Mouse (Mus musculus) megakaryocyte-erythroid progenitor cell, adult 5 weeks (primary cell): Measurements from ENCODE around the gene Mdp1. TPM values are rescaled to one million over a fixed set of nuclear protein-coding genes. Genes with fewer than 3 reads are reported as not detected.

Source experiments
- polyA plus RNA-seq: library from polyadenylated mRNA; stranded (reverse); fragments of >175 nt; gene quantifications from 2 replicates; pipeline ENCODE4 v1.2.3, GENCODE M21; 2012

Mdp1 gene
- polyA plus RNA-seq, result 13.6 and 17.8 TPM in 2 replicates

DNA sequence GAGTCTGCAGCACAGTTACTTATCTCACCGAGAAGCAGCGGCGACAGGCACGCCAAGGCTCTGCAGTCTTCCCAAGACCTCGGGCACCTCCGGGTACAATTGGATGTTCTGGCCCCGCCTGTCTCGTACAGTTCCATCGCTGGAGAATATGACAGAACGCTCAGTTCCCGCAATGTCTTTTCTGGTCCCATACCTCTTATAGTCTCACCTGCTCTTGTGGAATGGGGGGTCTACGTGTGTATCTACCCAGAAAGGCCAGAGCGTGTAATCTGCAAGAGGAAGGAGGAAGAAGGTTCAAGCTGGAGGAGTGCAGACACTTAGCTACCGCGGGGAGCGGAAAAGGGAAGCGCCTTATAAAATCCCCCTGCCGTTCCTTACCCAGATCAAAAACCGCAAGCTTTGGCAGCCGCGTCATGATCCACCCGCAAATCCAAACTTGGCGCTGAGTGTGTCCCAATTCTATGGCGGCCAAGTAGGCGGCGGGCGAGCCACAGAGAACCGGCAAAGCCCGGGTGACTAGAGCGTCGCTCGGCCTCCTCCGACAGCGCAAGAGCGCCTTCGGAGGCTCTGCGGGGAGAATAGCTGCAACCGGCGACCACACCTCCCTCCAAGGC lies at the start of gene Mdp1:
TSS of gene Mdp1 (minus strand) at position 549 of the 614 bp plus-strand sequence.

DNA sequence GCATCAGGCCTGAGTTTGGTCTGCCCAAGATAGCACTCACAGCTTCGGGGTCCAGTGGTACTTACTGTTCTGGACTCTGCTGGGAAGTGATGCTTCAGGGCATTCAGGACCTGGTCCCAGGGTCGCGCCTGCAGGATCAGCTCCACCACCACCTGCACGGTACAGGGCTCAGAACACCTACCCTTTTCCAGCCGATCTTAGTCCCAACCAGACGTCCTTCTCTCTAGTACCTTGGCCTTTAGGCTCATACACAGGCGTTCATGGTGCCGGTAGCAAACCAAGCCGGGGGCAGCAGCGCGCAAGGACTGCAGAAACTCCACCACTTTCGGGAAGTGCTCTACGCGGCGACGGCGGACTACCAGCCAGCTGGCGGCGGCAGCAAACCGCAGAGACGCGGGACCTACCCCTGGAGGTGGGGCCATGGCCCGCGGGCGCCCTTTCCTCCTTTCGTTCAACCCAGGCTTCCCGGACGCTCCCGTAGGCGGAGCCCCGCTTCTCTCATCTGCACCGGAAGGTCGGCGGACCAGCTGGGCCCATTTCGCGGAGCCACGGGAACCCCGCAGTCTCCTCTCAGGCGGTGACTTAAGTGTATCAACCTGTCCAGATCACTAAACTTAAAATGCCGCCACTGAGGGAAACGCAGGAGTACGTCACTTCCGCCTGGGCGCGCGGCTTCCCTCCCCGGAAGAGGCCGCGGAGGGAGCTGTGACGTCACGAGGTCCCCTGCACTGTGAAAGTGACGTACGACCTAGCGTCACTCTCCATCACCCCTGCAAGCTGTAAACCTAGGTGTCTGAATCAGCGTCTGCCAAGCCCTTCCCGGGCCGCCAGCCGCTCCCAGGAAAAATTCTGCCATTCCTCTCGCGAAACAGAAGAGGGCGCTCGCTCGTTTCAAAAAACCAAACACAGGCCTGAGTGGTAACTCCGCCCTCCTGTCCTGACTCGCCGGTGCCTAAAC lies 21.1 kb upstream of the Mdp1 start, which contains the start of gene Tinf2:
TSS of gene Tinf2 (minus strand) at position 661 of the 958 bp plus-strand sequence.

DNA sequence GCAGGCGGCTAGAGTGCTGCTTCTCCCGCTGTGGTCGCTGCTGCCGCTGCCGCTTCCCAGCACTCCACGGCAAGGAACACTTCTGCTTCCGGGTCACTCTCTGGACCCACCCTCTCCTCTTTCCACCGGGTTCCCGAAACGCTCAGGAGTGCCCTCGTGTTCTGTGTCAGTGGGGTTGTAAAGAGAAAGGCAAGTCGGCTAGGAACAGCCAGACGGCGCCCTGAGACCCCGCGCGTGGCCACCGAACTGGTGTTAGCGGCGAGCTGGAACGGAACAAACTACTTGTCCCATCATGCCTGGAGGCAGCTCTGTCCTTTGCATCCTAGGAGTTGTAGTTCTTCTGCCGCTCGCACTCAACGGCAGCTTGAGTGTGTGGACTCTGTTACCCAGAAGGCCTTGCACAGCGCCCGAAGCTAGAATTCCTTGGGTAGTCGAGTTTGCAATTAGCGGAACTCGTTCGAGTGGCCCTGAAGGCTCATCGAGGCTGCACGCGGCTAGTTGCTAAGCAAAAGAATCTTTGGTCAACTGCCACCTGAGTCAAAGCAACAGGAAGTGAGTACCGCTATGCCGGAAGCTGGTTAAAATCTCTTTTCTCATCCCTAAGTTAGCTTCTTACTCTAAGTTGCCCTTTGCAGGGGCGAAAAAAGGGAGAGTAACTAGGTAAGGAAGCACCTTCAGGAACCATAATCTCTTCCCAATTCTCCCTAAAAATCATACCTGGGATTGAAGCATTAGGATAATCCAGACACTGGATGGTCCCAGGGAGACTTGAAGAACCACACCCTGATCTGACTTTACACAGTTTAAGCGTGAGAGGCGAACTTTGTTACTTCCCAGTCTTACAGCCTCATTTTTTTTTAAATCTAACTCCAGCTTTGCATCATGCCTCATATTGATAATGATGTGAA lies 11.8 kb upstream of the Mdp1 start, which contains the start of the genes Gmpr2 and Nedd8:
TSS of gene Gmpr2 (plus strand) at position 109 of the 908 bp plus-strand sequence.
TSS of gene Nedd8 (minus strand) at position 292 of the 908 bp plus-strand sequence.

DNA sequence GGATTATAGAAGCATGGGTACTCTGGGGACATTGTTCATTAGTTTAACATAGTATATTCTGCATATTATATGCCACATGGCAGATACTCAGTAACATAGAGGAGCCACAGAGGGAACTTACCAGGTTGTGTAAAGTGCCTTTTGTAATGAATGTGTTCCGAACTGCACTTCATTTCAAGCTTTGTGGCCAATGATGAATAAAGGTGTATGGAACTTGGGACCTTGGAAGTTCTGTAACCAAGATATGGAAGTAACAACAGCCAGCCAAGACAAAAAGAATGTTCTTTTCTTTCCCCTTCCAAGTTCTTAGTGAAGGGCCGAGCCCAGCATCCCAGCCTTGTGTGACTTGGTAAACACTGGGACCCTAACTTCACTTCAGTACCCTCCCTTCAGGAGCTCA lies 10.4 kb downstream of the Mdp1 start, which contains the start of gene Tssk4:
TSS of gene Tssk4 (plus strand) at position 301 of the 400 bp plus-strand sequence.

DNA sequence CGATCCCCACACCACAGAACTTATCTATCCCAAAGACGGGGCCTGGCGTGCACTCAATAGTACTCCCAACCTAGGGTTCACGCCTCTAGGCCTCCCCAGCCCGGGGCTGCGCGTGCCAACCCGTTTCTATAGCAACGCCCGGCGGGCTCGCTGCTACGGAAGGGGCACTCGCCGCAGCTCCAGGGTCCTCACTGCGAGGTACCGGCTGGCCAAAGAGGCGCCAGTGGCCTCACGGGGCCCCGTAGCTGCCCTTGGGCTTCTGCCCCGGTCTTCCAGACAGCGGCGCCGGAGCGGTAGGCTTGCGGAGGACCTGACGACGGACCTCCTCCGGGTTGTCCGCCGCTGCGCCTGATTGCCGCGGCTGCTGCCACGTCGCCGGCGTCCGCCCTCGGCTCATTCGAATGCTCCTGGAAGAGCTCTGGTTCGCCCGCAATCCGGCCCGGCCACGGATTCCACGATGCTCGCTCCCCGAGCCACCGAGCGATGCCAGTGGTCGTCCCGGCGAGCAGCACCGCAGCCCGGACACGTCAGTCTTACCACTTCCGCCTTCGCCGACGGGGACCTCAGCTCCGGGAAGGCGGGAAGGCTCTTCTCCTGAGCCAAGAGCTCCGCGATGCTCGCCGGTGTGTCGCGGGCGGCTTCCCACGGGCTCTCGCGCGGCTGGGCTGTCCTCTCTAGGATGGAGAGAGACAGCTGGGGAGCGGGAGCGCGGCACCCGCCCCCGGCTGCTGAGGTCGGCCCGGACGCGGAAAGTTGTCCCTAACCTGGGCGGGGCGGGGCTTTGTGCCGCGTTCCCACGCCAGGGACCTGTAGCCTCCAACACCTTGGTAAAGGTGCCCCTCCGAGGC lies 17.0 kb downstream of the Mdp1 start, which contains the start of gene Tm9sf1:
TSS of gene Tm9sf1 (minus strand) at position 747 of the 848 bp plus-strand sequence.

DNA sequence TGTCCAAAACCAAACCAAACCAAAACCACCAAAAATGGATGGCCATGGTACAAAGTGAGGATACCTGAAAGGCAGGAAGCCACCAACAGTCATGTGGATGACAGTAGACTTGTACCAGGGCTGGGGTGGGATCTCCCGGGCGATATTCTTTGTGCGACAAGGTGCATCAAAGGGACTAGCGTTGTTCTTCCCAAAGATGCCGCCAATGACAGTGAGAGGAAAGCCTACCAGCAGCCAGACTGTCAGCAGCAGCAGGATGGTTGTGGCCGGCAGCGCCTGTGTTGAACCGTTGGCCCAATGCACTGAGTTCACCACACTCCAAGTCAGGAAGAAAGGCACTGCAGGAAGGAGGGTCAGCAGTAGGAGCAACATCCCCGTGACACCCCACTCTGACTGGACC lies 22.5 kb downstream of the Mdp1 start, which contains the start of gene Gm49378:
TSS of gene Gm49378 (minus strand) at position 101 of the 400 bp plus-strand sequence.

DNA sequence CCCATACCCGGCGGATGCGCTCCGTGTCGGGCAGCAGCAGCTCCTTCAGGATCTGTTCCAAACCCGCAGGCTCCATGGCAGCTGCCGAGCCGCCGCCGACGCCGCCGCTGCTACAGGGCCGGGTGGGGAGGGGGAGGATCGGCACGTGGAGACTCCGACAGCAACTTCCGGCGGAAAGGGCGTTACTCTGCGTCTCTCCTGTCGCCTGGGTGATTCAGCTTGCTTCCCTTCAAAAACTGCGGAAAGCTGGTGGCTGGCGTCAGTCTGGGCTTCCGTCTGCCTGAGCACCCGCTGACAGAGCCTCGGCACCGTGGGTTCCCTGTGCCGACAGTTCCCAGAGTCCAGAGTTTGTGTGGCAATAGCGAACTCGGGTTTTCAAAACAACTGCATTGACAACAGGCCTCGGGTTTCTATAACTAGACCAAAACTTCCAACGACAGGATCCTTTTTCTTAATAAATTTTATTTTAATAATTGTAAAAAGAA lies 24.7 kb downstream of the Mdp1 start, which contains the start of gene Ipo4:
TSS of gene Ipo4 (minus strand) at position 435 of the 485 bp plus-strand sequence.

DNA sequence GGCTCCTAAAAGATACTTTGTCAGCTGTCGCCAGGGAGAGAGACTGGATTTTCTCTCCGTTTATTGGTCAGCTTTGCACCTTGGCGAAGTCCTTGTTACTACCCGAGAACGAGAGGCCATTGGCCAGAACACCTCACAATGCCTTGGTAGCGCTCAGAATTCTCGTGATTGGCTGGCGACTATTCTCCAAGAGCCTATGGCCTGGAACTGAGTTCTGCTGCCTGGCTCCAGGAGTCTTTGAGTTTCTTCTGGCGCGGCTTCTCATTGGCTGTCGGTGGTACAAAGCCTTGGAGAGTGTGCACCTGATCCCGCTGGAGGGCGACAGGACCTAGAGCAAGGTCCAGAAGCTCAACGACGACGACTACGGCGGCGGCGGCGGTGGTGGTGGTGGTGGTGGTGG lies 42.5 kb downstream of the Mdp1 start, which contains the start of gene Rec8:
TSS of gene Rec8 (plus strand) at position 216 of the 400 bp plus-strand sequence.

Other genes with a start within 250 kb of the Mdp1 start
- 104 TPM in 2 replicates for gene Dhrs4, start 181.8 kb downstream of the Mdp1 start, polyA plus RNA-seq
- 4.3 and 4.5 TPM in 2 replicates for gene Carmil3, start 169.9 kb downstream of the Mdp1 start, polyA plus RNA-seq
- gene Cpne6, start 150.1 kb downstream of the Mdp1 start, polyA plus RNA-seq, result not detected in 2 replicates
- not detected in 2 replicates for gene Nrl, start 135.5 kb downstream of the Mdp1 start, polyA plus RNA-seq
- gene Pck2, start 120.2 kb downstream of the Mdp1 start, polyA plus RNA-seq, result 86.4 and 95.5 TPM in 2 replicates
- 55.9 and 75.4 TPM in 2 replicates for gene Dcaf11, start 100.5 kb downstream of the Mdp1 start, polyA plus RNA-seq
- gene A730061H03Rik, start 100.1 kb downstream of the Mdp1 start, polyA plus RNA-seq, result 0.47 and 0.96 TPM in 2 replicates
- 0.60 and 1.2 TPM in 2 replicates for gene Fitm1, start 84.9 kb downstream of the Mdp1 start, polyA plus RNA-seq
- 244 and 281 TPM in 2 replicates for gene Psme1, start 82.4 kb downstream of the Mdp1 start, polyA plus RNA-seq
- gene Emc9, start 75.2 kb downstream of the Mdp1 start, polyA plus RNA-seq, result 8.4 and 8.5 TPM in 2 replicates
- gene Psme2, start 69.4 kb downstream of the Mdp1 start, polyA plus RNA-seq, result 82.1 TPM in 2 replicates
- 31.2 and 32.0 TPM in 2 replicates for gene Rnf31, start 68.8 kb downstream of the Mdp1 start, polyA plus RNA-seq
- gene Irf9, start 56.9 kb downstream of the Mdp1 start, polyA plus RNA-seq, result 88.9 and 109 TPM in 2 replicates
- 18.2 and 29.4 TPM in 2 replicates for gene Rec8, start 42.5 kb downstream of the Mdp1 start, polyA plus RNA-seq
- gene Ipo4, start 24.6 kb downstream of the Mdp1 start, polyA plus RNA-seq, result 62.9 and 90.9 TPM in 2 replicates
- 1.4 and 1.5 TPM in 2 replicates for gene Gm49378, start 22.6 kb downstream of the Mdp1 start, polyA plus RNA-seq
- 19.0 and 19.4 TPM in 2 replicates for gene Tm9sf1, start 16.7 kb downstream of the Mdp1 start, polyA plus RNA-seq
- gene Tssk4, start 10.3 kb downstream of the Mdp1 start, polyA plus RNA-seq, result 0.07 TPM in 1 of 2 replicates, not detected in the other
- gene Gmpr2, start 11.4 kb upstream of the Mdp1 start, polyA plus RNA-seq, result 23.9 and 24.7 TPM in 2 replicates
- 102 and 110 TPM in 2 replicates for gene Nedd8, start 11.6 kb upstream of the Mdp1 start, polyA plus RNA-seq
- gene Tinf2, start 21.3 kb upstream of the Mdp1 start, polyA plus RNA-seq, result 31.6 and 41.8 TPM in 2 replicates
- gene Tgm1, start 53.4 kb upstream of the Mdp1 start, polyA plus RNA-seq, result 4.6 and 5.6 TPM in 2 replicates
- 30.6 and 31.0 TPM in 2 replicates for gene Rabggta, start 61.8 kb upstream of the Mdp1 start, polyA plus RNA-seq
- gene Dhrs1, start 85.2 kb upstream of the Mdp1 start, polyA plus RNA-seq, result 3.9 and 5.5 TPM in 2 replicates
- gene Nop9, start 85.2 kb upstream of the Mdp1 start, polyA plus RNA-seq, result 30.4 and 53.0 TPM in 2 replicates
- gene Cideb, start 98.0 kb upstream of the Mdp1 start, polyA plus RNA-seq, result 0.31 and 0.45 TPM in 2 replicates
- 0.83 and 1.1 TPM in 2 replicates for gene Ltb4r2, start 100.9 kb upstream of the Mdp1 start, polyA plus RNA-seq
- gene Ltb4r1, start 105.5 kb upstream of the Mdp1 start, polyA plus RNA-seq, result 33.3 and 45.8 TPM in 2 replicates
- 0.09 and 0.10 TPM in 2 replicates for gene Adcy4, start 123.6 kb upstream of the Mdp1 start, polyA plus RNA-seq
- gene Ripk3, start 128.4 kb upstream of the Mdp1 start, polyA plus RNA-seq, result 63.9 and 71.4 TPM in 2 replicates
- 0.15 and 0.40 TPM in 2 replicates for gene Nfatc4, start 162.6 kb upstream of the Mdp1 start, polyA plus RNA-seq
- 4.9 and 6.6 TPM in 2 replicates for gene Nynrin, start 193.5 kb upstream of the Mdp1 start, polyA plus RNA-seq
- gene Cbln3, start 223.9 kb upstream of the Mdp1 start, polyA plus RNA-seq, result 0.09 and 0.34 TPM in 2 replicates
- gene Khnyn, start 224.4 kb upstream of the Mdp1 start, polyA plus RNA-seq, result 10.5 and 16.6 TPM in 2 replicates
- 10.6 and 15.2 TPM in 2 replicates for gene Sdr39u1, start 239.8 kb upstream of the Mdp1 start, polyA plus RNA-seq